Mouse (Mus musculus) lung, adult 2 months (tissue): ENCODE results near the gene Cfap77. TPM values are rescaled to one million over a fixed set of nuclear protein-coding genes. Genes with fewer than 3 reads are reported as not detected.

Experiments used
- DNase-seq: peaks from one replicate; pipeline ENCODE4 v3.0.0; 2022
- H3K4me1 ChIP-seq: fragments of 200-500 bp; 2 replicates; pipeline ENCODE4 v1.6.1; 2011; ENCODE audit warnings: low read length; ENCODE audit not compliant: control insufficient read depth, insufficient read depth
- H3K4me3 ChIP-seq: fragments of 200-500 bp; replicated peaks from 2 replicates; pipeline ENCODE3; 2011; ENCODE audit warnings: low read depth, mild to moderate bottlenecking, control low read depth, low read length; ENCODE audit errors: extremely low read depth
- CTCF ChIP-seq: fragments of 200-500 bp; IDR thresholded peaks from 2 replicates; pipeline ENCODE4 v1.5.1; 2011; ENCODE audit warnings: mild to moderate bottlenecking, low read length, control low read depth; ENCODE audit not compliant: insufficient read depth
- POLR2A ChIP-seq: fragments of 200-500 bp; IDR thresholded peaks from 2 replicates; pipeline ENCODE4 v1.6.1; 2011; ENCODE audit warnings: low read depth, mild to moderate bottlenecking, control low read depth, low read length, borderline replicate concordance; ENCODE audit errors: extremely low read depth
- WGBS: fragments of 180-500 bp; shearing (Covaris S2); methylation state at CpG from one replicate; pipeline ENCODE4 v1.1.7; 2018; 5-methylcytosine and 5-hydroxymethylcytosine counted together
- polyA plus RNA-seq: library from polyadenylated mRNA; depleted of rRNA; stranded (reverse); fragments of >200 nt; gene quantifications from 2 replicates; pipeline ENCODE4 v1.2.3, GENCODE M21; 2012

Gene Cfap77
- polyA plus RNA-seq, 1 experiment, result 4.6 TPM

DNA sequence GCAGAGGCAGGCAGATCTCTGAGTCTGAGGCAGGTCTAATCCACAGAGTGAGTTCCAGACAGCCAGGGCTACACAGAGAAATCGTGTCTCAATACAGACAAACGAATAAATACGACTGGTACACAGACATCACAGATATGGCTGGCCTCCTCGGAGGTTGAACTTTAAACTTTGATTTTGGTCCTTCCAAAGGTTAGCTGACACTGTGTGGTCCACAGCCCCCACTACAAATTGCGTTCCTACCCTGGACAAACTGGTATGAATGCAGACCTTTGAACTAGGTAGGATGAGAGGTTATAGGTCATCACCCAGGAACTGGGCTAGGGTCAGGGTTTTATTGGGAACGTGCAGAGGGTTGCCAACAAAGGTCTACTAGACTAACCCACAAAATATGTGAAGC is 47.2 kb downstream of the Cfap77 start:
- no peak for DNase-seq
- Histone ChIP-seq H3K4me3 (no peak overlapping the region), H3K4me1 (no peaks in the 10 kb centered on the region)
- TF ChIP-seq CTCF (no peak), POLR2A (no peak)
- WGBS, result 84% methylated on average over 6 of the region's 6 CpGs

DNA sequence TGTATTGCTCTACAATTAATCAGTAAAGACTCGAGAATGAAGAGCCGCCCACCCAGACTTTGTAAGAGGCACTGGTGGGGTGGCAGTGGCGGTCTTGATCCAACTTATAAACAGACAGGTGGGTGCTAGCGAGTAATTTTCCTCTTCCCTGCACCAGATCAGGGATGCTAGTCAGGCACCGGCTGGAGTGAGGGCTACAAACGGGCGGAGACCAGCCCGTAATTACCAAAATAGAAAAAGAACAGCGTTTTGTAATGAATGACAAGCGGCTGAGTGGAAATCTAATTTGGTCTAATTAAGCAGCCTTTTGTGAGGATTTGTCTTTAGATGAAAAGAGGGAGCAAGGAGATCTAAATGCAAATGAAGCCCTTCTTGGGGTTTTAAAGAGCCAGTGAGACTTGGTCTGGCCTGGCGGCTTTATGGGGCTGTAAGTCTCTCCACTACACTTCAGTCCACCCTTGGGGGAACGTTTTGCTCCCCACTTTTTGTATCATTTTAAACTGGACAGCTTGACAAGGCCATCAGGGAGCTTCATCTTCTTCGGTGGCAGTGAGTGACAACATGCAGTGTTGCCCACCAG is 48.3 kb downstream of the Cfap77 start:
- DNase-seq, result no peak
- TF ChIP-seq CTCF (no peak), POLR2A (no peak)
- 82% methylated on average over 13 of the region's 13 CpGs for WGBS
- H3K4me3 ChIP-seq, result no peak overlapping the region
- no peaks in the 10 kb centered on the region for H3K4me1 ChIP-seq

DNA sequence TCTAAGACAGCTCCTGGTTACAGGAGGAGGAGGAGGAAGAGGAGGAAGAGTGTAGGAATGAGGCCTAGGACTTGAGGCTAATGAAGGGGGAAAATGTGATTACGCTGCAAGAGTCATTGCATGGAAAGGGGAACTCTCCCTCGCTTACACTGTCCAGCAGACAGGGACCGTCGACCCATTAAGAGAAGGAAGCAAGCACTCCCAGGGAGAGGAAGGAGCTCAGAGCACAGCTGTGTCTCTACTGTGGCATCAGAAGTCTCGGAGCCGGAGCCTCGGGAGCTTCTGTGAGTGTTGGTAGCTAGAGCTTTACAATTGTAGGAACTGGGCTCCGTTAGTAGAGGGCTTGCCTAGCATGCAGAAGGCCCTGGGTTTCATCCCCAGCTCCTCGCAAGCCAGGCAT is 50.8 kb downstream of the Cfap77 start:
- Histone ChIP-seq H3K4me1 (no peaks in the 10 kb centered on the region), H3K4me3 (no peak overlapping the region)
- 56% methylated on average over 9 of the region's 9 CpGs for WGBS
- TF ChIP-seq CTCF (no peak), POLR2A (no peak)
- DNase-seq, result no peak

DNA sequence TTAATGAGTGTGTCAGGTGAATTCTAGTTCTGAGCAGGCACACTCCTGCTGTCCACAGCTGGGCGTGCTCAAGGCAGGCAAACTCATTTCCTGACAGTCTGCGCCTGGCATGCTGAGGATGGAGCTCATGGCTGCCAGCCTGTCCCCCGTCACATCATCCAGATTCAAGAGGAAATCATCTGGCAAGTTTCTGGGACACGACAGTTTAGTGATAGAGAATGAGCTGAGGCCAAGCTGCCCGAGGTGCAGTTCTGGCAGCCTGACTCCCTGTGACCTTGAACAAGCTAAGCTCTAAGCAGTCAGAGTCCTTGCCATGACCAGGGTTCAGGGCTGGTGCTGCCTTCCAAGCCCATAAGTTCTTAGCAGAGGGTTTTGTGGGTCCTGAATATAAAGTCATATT is 56.6 kb downstream of the Cfap77 start:
- DNase-seq, result no peak
- WGBS, result 34% methylated on average over 5 of the region's 5 CpGs
- TF ChIP-seq CTCF (no peak), POLR2A (no peak)
- Histone ChIP-seq H3K4me1 (no peaks in the 10 kb centered on the region), H3K4me3 (no peak overlapping the region)

DNA sequence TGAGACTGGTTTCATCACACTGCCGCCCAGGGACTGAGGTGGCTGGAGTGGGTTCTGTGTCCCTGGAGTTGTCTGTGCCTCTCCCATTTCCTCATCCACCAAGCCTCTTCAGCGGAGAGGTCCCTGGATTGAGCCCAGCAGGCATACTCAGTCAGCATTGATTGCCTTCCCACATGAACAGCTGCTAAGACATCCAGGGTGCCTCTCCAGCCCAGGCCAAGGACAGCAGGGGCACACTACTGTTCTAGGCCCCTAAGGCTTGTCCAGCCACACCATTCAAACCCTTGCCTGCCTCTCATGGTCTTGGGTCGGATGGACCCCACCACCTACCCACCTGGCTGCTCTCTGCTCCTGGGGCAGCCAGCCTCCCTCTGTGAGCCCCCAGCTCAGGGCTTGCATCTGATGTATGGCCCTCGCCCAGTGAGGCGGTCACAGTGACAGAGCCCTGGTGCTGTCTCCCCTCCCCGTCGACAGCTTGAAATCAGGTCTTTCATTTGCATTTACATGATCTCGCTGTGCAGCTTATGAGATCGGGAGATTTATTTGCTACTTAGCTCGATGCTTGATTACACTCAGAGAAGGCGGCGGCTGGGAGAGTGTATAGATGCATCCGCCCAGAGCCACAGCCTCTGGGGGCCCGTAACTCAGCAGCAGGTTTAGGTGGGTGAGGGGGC is 57.6 kb downstream of the Cfap77 start:
- H3K4me1 ChIP-seq, result no peaks in the 10 kb centered on the region
- WGBS, result 75% methylated on average over 14 of the region's 14 CpGs
- no peak overlapping the region for H3K4me3 ChIP-seq
- DNase-seq, result no peak
- TF ChIP-seq POLR2A (no peak), CTCF (no peak)

DNA sequence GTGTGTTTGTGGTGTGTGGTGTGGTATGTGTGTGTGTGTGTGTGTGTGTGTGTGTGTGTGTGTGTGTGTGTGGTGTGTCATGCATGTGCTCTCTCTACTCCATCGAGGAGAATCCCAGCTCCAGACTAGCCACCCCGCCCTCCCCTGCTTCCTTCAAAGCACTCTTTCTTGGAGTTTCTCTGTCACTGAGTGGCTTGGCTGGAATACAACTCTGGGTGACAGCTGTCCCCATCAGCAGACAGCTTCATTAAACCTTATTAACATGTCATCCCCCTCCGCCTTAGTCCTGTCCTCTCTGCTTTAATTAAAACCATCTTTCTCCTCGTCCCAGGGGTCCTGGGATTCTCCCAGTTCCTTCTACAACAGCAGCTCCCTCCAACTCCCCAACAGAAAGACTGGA is 59.4 kb downstream of the Cfap77 start:
- no peak overlapping the region for H3K4me3 ChIP-seq
- TF ChIP-seq CTCF (no peak), POLR2A (no peak)
- no peaks in the 10 kb centered on the region for H3K4me1 ChIP-seq
- DNase-seq, result no peak
- 71% methylated on average over 4 of the region's 4 CpGs for WGBS

DNA sequence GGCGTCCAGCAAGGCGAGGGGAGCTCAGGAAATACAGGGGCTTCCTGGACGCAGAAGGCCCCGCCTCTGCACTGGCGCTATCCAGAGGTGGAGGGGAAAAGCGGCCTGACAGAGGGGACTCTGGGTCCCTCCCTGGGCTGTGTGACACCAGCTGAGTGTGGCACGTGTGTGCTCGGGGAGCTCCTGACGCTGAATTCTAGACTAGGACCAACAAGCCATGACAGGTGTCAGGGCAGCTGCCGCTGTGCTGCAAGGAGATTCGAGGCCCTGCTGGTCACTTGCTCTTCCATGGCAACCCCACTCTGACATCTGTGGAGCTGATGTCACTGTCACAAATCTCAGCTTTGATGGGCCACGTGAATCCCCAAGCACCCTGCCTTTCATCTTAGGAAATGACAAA is 60.9 kb downstream of the Cfap77 start:
- WGBS, result 41% methylated on average over 12 of the region's 12 CpGs
- no peak overlapping the region for H3K4me3 ChIP-seq
- no peak for TF ChIP-seq POLR2A
- TF ChIP-seq CTCF, result no peak

DNA sequence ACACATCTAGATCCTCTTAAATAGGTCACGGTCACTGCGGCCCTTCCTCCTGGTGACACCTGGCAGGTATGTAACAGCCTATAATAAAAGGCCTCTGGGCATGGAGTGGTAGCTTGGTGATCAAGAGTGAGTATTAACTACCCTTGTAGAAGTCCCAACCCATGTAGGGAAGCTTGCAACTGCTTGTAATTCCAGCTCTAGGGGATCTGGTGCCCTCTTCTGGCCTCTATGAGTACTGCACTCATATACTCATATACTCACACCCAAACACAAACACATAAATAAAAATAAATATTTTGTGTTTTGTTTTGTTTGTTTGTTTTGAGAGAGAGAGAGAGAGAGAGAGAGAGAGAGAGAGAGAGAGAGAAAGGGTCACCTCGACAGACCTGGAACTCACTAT is 66.1 kb downstream of the Cfap77 start:
- no peak for DNase-seq
- H3K4me1 ChIP-seq, result no peaks in the 10 kb centered on the region
- WGBS, result 94% methylated on average over 3 of the region's 3 CpGs
- no peak for TF ChIP-seq POLR2A
- no peak for TF ChIP-seq CTCF
- no peak overlapping the region for H3K4me3 ChIP-seq

More for the DNA sequence above, 60.9 kb downstream of the Cfap77 start:
- no peak for DNase-seq
- H3K4me1 ChIP-seq, result no peaks in the 10 kb centered on the region

DNA sequence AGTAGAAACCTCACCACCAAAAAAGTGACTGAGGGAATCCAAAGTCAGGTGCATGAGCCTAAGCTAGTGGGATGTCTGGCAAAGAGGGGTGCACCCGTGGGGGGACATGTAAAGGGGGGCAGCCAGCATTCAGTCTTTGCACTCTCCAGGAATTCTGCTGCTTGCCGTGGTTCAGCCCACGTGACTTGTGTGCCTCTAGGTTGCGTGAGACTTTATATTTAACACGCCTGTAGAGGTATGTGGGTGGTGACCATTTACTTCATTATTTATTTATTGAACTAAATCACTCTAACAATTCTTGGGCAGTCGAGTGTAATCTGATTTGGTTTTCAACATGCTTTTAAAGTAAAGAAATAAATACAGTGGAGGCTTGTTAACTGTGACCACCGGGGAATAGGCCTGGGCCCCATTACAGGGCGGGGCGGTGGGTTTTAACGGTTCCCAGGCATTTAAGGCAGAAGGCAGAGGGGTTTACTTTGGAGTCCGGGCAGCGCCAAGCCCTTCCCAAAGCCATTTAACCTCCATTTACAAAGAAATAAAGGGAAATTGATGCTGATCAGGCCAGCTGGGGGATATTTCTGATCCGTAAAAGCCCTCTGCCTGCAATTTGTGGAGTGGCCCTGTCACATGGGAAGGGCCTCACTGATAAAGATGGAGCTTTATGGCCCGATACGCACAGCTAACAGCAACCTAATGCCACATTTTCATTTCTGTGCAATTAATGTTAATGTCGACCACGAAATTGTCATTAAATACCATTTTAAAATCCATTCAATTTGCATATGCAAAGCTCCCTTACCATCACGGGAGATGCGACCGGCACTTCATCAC is 74.6 kb downstream of the Cfap77 start:
- no peak for DNase-seq
- Histone ChIP-seq H3K4me1 (no peaks in the 10 kb centered on the region), H3K4me3 (no peak overlapping the region)
- TF ChIP-seq CTCF (no peak), POLR2A (no peak)
- 81% methylated on average over 20 of the region's 20 CpGs for WGBS
